Mouse (Mus musculus): ENCODE measurements at regions not wholly inside any gene's neighbourhood (a gene's known extent, or its start where the extent isn't known, plus 50 kb on each side); places are given as distances from the start of the nearest gene placed in this dataset.

GRCm38 (mm10) chr8:126655565-126655964, 61.8 kb upstream of the Irf2bp2 start:
- no peak for ATAC-seq (replicated peaks)
- H3K4me1 ChIP-seq, result peaks cover 43% of the 10 kb centered on the region
- H3K9me3 ChIP-seq, result no peaks in the 10 kb centered on the region
- 0 out of 2 replicates have a peak overlapping the region, but pooled peaks have one; percentile 70 for H3K27ac ChIP-seq
- no peak overlapping the region for H3K9ac ChIP-seq
- 50% methylated on average over 2 of the region's 2 CpGs for WGBS
- no peaks in the 10 kb centered on the region for H3K36me3 ChIP-seq (replicated peaks)
- H3K27me3 ChIP-seq (replicated peaks), result no peaks in the 10 kb centered on the region
- no peak overlapping the region for H3K4me3 ChIP-seq
- no peak overlapping the region for H3K4me2 ChIP-seq

GRCm38 (mm10) chr8:126654353-126654752, 60.6 kb upstream of the Irf2bp2 start:
- 57% methylated on average over 7 of the region's 7 CpGs for WGBS
- Histone ChIP-seq H3K4me1 (peaks cover 31% of the 10 kb centered on the region), H3K4me3 (no peak overlapping the region), H3K27ac (peak overlapping the region; percentile 70), H3K9ac (no peak overlapping the region), H3K36me3 (replicated peaks) (no peaks in the 10 kb centered on the region), H3K9me3 (no peaks in the 10 kb centered on the region), H3K4me2 (no peak overlapping the region), H3K27me3 (replicated peaks) (no peaks in the 10 kb centered on the region)
- ATAC-seq (replicated peaks), result no peak; the same call in 1 of the 2 replicates

DNA sequence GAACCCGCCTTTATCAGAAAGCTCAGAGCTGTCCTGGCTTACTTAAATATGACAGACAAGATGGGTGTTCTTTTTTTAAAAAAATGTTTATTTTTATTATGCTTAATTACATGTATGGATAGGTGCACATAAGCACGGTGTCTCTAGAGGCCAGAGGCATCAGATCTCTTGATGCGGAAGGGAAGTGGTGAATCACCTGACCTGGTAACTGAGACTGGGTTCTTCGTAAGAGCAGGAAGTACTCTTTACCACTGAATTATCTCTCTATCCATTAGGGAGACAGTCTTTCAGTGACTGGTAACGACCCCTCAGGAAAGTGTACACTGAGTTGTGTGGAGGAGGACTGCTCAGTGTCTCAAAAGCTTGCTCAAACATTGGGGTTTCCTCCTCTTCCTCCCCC, 58.4 kb upstream of the Irf2bp2 start:
- Histone ChIP-seq H3K27me3 (replicated peaks) (no peaks in the 10 kb centered on the region), H3K27ac (no peak overlapping the region), H3K36me3 (replicated peaks) (no peaks in the 10 kb centered on the region), H3K4me2 (no peak overlapping the region), H3K9me3 (no peaks in the 10 kb centered on the region), H3K4me3 (no peak overlapping the region), H3K4me1 (peaks cover 29% of the 10 kb centered on the region), H3K9ac (no peak overlapping the region)
- WGBS, result 95% methylated on average over 5 of the region's 5 CpGs
- ATAC-seq (replicated peaks), result no peak

GRCm38 (mm10) chr8:126650945-126651344, 57.2 kb upstream of the Irf2bp2 start:
- Histone ChIP-seq H3K9me3 (no peaks in the 10 kb centered on the region), H3K4me1 (peaks cover 29% of the 10 kb centered on the region), H3K36me3 (replicated peaks) (no peaks in the 10 kb centered on the region), H3K4me2 (no peak overlapping the region), H3K9ac (no peak overlapping the region), H3K27ac (no peak overlapping the region), H3K4me3 (no peak overlapping the region), H3K27me3 (replicated peaks) (no peaks in the 10 kb centered on the region)
- 90% methylated on average over 8 of the region's 8 CpGs for WGBS
- ATAC-seq (replicated peaks), result no peak

DNA sequence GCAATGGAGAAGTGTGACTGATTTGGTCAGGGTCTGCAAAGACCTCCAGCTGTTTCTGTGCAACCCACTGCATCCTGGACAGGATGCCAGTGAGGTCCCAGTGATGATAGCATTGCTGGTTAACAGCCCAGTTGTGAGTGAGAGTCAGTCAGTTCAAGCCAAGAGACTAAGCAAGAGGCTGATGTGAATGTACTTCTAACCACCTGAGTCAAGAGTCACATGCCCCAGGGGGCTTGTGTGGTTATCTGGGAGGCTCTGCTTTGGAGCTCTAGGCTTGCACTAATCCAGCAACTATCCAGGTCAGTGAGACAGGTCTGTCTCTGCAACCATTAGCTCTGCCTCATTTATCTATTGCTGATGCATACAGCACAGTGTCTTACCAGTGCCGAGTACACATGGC, 55.5 kb upstream of the Irf2bp2 start:
- Histone ChIP-seq H3K4me2 (no peak overlapping the region), H3K36me3 (replicated peaks) (no peaks in the 10 kb centered on the region), H3K27ac (no peak overlapping the region), H3K27me3 (replicated peaks) (no peaks in the 10 kb centered on the region), H3K4me1 (peaks cover 13% of the 10 kb centered on the region), H3K9ac (no peak overlapping the region), H3K9me3 (no peaks in the 10 kb centered on the region), H3K4me3 (no peak overlapping the region)
- 86% methylated on average over 1 of the region's 1 CpGs for WGBS
- ATAC-seq (replicated peaks), result no peak

- Histone ChIP-seq H3K27me3 (replicated peaks) (no peaks in the 10 kb centered on the region), H3K4me2 (no peak overlapping the region), H3K36me3 (replicated peaks) (no peaks in the 10 kb centered on the region), H3K9me3 (no peaks in the 10 kb centered on the region), H3K9ac (no peak overlapping the region), H3K4me1 (no peaks in the 10 kb centered on the region), H3K4me3 (no peak overlapping the region), H3K27ac (no peak overlapping the region)
- no peak for ATAC-seq (replicated peaks)
- 35% methylated on average over 1 of the region's 1 CpGs for WGBS
Observed at GRCm38 (mm10) chr8:126647350-126647749, 53.6 kb upstream of the Irf2bp2 start.

DNA sequence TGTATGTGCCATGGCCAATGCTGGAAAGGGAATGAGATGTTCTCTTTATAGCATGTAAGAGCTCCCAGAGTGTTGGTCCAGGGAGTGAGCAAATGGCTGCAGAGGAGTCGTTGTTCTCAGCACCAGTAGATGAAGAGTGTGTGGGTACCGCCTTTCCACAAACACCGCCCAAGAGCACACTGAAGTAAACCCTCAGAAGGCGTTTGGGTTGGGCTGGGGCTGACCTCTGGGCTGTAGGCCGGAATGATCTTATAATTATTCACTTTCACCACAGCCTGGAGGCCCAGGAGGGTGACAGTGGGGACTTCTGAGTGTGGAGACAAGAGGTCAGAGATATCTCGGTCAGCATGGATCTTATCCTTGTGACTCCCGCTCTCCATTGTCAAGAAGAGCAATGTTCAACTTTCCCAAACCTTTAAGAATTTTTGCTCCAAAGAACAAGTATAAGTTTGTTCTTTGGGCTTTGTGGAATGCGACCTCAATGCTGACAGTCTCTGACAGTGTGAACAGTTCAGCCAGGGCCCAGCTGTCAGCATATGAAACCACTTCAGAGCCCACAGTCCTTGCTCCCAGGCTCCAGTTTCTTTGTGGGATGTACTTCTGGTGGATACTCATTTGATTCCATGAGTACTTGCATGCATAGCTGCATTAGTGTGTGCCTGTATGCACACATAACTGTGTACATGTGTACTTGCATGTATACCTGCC, 53.0 kb upstream of the Irf2bp2 start:
- H3K4me1 ChIP-seq, result no peaks in the 10 kb centered on the region
- no peaks in the 10 kb centered on the region for H3K9me3 ChIP-seq
- no peak overlapping the region for H3K4me3 ChIP-seq
- H3K9ac ChIP-seq, result no peak overlapping the region
- no peak for ATAC-seq (replicated peaks)
- H3K27ac ChIP-seq, result no peak overlapping the region
- H3K4me2 ChIP-seq, result no peak overlapping the region
- H3K36me3 ChIP-seq (replicated peaks), result no peaks in the 10 kb centered on the region
- WGBS, result 70% methylated on average over 8 of the region's 8 CpGs
- H3K27me3 ChIP-seq (replicated peaks), result no peaks in the 10 kb centered on the region

DNA sequence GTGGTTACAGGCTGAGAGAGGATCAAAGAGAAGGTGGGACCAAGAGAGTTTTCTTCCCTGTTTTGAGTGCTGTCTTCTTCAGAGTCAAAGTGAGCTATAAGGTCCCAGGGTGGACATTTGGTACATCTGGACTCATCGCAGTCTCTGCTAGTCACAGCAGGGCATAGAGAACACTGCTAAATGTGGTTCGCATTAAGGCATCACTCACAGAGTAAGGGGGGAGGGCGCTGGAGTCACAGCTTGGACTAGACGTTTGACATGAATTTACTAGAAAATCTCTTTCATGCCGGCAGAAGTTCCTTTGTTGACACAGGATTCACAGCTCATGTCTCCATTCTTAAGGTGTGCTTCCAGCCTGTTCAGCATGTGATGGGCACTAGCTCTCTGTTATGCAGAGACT, 50.4 kb upstream of the Irf2bp2 start:
- H3K9ac ChIP-seq, result no peak overlapping the region
- H3K4me1 ChIP-seq, result no peaks in the 10 kb centered on the region
- H3K4me2 ChIP-seq, result no peak overlapping the region
- no peaks in the 10 kb centered on the region for H3K27me3 ChIP-seq (replicated peaks)
- no peak overlapping the region for H3K27ac ChIP-seq
- no peak for ATAC-seq (replicated peaks)
- H3K4me3 ChIP-seq, result no peak overlapping the region
- no peaks in the 10 kb centered on the region for H3K36me3 ChIP-seq (replicated peaks)
- no peaks in the 10 kb centered on the region for H3K9me3 ChIP-seq
- 69% methylated on average over 5 of the region's 5 CpGs for WGBS
